Mouse (Mus musculus) large intestine, adult 2 months (tissue): ENCODE measurements around the gene 2010003K11Rik. TPM values are rescaled to one million over a fixed set of nuclear protein-coding genes. Genes with fewer than 3 reads are reported as not detected.

ENCODE experiments used
- DNase-seq: peaks from one replicate; pipeline ENCODE4 v3.0.0-alpha.2; 2012; ENCODE audit warnings: low read depth, low spot score
- WGBS: fragments of 180-500 bp; shearing (Covaris S2); methylation state at CpG from one replicate; pipeline ENCODE4 v1.1.7; 2018; 5-methylcytosine and 5-hydroxymethylcytosine counted together
- polyA plus RNA-seq: library from polyadenylated mRNA; depleted of rRNA; stranded (reverse); fragments of >200 nt; gene quantifications from 2 replicates; pipeline ENCODE4 v1.2.3, GENCODE M21; 2012; rRNA removed

The 2010003K11Rik gene
- polyA plus RNA-seq, result 55.0 and 95.2 TPM in 2 replicates

DNA sequence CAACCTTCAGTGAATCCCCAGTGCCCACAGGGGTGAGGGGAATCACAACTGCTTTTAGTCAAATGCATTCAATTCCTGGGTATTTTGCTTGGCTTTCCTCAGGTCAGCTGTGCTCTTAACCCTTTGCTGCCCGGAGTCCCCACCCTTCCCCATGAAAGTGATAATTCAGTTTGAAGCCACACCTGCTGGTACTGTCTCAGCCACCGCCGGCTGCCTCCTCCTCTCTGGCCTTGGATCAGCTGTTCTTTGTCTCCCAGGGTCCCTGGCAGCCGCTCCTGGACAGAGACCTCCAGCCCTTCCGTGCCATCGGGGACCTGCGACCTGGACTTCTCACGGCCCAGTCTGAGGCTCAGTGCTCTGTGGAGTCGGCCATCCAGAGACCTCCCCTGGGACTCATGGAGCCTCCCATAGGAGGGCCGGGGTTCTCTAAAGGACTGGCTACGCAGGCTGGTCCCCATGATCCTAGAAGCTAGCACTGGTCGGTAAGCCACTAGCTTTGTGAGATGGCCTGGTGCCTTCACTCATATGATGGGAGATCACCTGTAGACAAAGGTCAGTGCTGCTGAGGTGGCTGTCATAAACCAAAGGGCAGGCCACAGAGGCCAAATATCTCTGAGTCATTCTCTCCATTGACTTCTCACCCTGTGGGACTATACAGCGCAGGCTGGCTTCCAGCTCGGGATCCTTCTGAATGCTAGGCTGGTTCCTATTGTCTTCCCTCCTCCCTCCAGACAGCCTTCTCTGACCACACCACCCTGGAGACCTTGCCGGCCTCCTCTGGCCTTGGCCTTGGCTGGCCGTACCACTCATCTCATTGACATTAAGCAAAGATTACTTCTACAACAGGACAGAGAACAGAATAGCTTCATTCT lies at the start of gene 2010003K11Rik:
Gene 2010003K11Rik, minus strand, starts transcription at position 522 of the 872 bp plus-strand sequence.
- peak; percentile 71 for DNase-seq

DNA sequence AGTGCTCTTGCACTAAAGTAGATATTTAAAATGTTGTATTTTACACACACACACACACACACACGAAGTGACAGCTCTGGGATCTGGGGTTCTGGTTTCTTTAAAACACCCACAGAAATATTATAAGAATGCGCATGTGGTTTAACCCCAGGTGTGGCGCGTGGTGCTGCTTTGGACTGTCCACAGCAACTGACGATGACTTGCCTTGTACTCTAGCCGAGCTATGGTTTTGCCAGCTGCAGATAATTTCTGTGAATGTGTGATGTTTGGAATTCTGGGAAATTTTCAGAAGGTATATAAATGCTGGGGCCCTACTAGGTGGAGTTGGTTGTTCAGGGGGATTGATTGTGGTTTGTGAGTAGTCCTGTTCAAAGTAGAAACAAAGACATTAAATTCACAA lies 49.4 kb upstream of the 2010003K11Rik start:
- no peak for DNase-seq
- WGBS, result 79% methylated on average over 6 of the region's 6 CpGs

More for the DNA sequence above, at the start of gene 2010003K11Rik:
- 41% methylated on average over 16 of the region's 16 CpGs for WGBS

DNA sequence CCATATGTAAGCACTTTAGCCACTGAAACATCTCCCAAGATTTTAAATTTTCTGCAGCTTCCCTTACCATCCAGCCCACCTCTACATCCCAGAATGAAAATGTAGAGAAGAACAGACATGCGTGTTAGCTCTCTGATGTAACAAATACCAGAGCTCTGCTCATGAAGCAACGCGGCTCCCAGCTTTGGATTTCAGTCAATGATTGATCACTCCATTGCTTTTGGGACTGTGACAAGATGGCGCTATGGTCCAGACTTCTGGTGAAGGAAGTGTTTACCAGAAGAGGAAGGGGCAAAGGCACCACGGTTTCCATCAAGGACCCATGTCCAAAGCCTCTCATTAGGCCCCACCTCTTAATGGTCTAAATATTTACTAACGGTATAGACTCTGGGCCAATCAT lies 47.5 kb upstream of the 2010003K11Rik start:
- DNase-seq, result no peak
- WGBS, result 89% methylated on average over 6 of the region's 6 CpGs

DNA sequence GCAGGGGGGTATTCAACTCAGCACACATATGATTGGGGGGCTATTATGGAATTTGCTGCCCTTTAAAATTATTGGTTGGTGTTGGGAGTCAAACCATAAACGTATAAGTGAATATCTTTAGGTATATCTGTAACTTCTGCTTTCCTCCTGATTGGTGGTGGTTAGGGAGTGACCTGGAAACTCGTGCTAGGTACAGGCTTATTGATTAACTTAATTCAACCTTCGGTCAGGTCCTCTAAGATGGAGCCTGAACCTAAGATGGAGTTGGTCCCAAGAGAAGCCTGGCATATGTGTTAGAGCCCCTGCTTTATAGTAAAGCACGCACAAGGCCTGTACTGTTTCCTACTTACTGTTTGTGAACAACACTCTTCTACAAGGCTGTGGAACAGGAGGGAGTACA lies 46.7 kb upstream of the 2010003K11Rik start:
- 50% methylated on average over 4 of the region's 4 CpGs for WGBS
- no peak for DNase-seq

DNA sequence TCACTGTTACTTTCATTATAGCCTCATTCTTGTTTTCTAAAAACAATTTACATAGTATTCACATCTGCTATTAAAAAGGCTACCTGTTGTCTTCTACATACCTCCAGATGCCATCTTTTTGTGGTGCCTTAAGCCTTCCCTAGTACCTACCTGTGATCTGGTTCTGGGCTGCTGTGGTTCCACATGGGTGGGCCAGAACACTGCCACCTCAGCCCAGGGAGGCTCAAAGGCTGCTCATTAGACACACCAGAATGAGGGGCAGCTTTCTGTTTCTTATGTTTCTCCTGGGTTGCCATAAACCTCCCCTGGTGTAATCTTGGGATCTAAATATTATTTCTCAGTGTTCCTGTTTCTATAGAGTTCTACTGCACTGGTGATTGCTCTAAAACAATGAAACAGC lies 43.7 kb upstream of the 2010003K11Rik start:
- no peak for DNase-seq

DNA sequence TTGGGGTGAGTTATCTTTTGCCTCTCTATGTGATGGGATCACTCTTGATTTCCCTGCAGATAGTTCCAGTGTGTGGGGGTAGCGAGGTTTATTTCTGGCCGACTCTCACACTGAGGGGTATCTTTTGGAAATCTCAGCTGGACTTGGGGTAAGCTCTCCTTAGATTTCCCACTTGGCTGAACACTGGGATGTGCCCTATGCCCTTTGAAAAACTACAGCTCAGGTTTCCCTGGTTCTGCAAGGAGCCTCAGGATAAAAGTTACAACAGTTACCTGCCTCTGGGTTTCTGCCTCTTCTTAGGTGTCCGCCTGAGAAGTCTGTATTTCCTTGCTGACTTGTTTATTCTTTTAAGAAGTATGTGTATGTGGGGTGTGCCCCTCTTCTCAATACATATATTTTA lies 42.6 kb upstream of the 2010003K11Rik start:
- WGBS, result 91% methylated on average over 3 of the region's 3 CpGs
- DNase-seq, result no peak

DNA sequence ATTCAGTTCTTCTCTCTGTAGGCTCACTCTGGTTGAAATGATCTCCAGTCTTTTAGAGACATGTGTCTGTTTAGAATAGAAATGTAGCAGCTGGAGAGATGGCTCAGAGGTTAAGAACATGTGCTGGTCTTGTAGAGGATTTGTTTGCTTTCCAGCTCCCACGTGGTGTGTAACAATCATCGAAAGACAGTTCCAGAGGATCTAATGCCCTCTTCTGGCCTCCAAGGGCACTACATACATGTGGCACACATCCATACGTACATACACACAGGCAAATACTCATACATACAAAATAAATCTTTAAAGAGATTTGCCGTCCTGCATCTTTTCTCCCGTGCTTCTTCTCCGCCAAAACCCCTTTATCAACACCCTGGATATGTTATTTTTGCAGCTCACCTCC lies 41.9 kb upstream of the 2010003K11Rik start:
- 84% methylated on average over 6 of the region's 6 CpGs for WGBS
- no peak for DNase-seq

DNA sequence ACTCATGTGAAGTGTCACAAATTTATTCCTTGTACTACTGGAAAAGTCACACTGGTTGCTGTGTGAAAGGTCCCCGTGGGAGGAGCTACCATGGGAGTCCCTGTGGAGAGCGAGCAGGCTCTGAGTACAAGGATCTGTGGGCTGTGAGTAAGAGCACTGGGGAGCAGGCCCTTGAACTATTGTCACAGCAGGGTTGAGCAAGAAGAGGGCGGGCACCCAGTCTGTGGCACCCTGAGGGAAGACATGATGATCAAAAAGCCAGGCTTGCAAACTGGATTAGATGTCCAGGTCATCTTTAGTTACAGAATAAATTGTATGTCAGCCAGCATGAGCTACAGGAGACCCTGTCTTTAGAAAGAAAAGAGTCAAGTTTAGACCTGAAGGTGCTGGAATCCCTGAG lies 38.2 kb upstream of the 2010003K11Rik start:
- no peak for DNase-seq
- WGBS, result 65% methylated on average over 3 of the region's 3 CpGs

DNA sequence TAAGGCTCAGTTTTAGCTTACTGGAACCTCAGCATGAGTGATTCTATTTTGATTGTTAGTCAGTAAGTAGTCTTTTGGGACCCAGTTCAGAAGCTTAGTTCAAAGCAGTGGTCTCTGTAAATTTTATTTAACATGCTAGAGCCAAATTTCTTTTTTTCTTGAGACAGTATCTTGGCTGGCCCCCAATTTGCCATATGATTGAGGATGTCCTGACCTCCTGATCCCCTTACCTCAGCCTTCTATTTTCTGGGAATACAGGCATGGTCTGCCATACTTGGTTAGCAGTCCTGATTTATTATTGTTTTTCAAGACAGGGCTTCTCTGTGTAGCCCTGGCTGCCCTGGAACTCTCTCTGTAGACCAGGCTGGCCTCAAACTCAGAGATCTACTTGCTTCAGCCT lies 37.5 kb upstream of the 2010003K11Rik start:
- DNase-seq, result no peak

DNA sequence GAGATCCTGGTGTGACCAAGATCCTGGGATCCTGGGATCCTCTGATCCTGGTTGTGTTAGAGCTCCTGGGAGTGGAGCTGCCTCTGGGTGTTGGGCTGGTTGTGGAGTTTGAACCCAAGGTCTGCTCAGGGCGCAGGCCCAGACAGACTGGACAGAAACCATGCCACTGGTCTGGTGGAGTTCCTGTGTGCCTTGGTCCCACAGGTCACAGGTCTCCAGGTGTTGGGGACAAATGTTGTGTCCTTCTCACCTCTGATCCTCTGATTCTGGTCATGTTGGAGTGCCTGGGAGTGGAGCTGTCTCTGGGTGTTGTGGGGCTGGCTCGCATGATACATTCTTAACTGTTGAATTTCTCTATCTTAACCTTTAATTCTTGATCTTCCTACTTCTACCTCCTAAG lies 36.3 kb upstream of the 2010003K11Rik start:
- WGBS, result 85% methylated on average over 2 of the region's 2 CpGs

DNA sequence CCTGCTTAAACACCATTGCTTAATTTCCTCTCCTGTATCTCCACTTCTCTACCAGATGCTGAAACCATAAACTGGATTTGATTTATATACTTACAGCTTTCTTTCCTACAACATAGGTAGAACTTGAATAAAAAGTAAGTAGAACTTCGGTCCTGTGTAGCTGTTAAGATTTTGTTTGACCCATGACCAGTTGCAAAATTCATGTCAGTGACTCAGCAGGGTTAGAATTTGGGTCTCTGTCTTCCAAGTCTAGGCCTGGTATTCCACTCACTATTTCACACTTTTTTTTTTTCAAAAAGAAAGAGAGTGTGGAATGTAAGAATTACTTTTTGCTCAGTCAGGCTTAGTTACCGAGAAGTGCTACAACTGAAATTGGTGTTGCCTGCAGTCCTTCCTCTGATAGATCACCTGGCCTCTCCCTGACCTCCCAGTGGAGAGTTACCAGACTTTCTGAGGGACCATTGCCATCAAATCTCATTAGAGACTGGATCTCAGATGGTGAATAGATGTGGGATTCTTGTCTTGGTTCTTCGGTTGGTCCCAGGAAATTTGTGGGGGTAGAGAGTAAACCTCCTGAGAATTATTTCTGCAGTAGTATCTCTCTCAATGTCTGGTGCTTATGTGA lies 23.2 kb upstream of the 2010003K11Rik start:
- no peak for DNase-seq
- WGBS, result 82% methylated on average over 3 of the region's 3 CpGs

More for the DNA sequence above, 36.3 kb upstream of the 2010003K11Rik start:
- DNase-seq, result no peak

DNA sequence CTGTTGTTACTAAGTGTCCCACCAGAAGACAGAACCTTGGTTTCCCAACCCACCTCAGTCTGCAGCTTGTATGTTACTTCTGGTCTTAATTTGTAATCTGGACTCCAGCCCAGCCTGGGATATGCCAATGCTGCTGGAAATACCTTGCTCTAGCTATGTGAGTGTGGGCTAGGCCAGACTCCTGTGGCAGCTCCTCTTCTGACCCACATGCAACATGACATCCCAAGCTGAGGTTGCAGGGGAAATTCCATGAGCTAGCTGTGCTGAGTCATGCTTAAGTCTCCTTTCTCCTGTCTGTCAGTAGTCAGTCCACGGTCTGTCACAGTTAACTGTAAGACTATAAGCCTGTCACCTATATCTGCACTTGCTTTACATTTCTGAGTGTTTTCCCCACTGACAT lies 19.1 kb upstream of the 2010003K11Rik start:
- no peak for DNase-seq
- WGBS, result 73% methylated on average over 1 of the region's 1 CpGs

DNA sequence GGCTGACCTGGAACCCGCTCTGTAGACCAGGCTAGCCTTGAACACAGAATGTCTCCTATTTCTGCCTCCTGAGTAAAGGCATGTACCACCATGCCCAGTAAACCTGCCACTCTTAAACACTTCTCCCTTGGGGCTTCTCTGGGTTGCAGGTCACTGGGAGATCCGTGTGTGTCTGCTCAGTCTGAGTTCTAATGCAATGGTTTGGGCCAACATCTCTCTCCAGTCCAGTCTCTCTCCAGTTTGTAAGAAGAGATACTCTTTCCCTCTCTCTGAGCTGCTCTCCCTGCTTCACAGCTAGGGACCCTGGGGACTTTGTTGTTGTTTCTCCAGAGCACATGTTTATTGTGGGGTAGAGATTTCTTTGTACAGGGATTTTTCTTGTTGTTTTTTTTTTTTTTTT lies 17.9 kb upstream of the 2010003K11Rik start:
- DNase-seq, result no peak
- 77% methylated on average over 2 of the region's 2 CpGs for WGBS

DNA sequence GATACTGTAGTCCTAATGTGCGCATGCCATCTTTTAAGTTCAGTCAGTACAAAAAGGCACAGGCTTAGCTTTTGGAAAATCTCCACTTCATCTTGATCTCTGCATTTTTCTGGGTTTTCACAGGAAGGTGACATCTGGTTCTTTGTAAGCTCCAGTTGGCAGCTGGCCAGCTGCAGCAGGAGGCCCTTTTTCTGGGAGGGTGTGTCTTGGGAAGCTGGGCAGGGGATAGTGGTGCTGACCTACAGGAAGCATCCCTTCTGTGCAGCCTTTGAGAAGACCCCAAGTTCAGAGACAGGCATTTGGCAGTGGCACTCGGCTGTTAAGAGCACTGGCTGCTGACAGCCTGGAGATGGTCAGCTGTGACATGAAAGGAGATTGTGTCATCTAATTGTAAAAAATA lies 17.4 kb upstream of the 2010003K11Rik start:
- DNase-seq, result no peak
- WGBS, result 63% methylated on average over 2 of the region's 2 CpGs

DNA sequence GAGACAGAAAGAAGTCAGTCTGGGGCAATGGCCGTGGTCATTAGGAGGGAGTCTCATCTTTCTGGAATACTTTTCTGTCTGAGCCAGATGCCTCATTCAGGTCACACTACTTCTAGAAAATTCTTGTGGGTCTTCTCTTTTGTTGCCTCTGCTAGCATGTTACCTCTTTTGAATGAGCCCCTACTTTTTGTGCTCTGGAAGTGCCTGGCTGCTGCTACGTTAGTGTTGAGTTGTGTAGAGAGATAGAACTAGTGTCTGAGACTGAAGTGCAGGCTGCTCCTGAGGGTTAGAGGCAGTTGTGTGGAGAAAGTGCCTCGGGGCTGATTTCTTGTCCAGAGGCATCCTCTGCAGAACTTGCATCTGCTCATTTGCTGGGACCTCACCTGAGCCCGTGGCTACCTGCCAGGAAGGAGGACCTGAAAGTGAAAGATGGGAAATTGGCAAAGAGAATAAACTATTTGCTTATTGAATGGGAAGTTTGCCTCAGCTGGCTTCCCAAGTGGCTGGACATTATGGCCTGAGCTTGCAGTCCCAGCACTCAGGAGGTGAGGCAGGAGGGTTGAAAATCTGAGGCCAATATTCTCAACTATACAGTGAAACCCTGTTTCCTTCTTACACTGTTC lies 15.0 kb upstream of the 2010003K11Rik start:
- DNase-seq, result no peak
- WGBS, result 58% methylated on average over 4 of the region's 4 CpGs

DNA sequence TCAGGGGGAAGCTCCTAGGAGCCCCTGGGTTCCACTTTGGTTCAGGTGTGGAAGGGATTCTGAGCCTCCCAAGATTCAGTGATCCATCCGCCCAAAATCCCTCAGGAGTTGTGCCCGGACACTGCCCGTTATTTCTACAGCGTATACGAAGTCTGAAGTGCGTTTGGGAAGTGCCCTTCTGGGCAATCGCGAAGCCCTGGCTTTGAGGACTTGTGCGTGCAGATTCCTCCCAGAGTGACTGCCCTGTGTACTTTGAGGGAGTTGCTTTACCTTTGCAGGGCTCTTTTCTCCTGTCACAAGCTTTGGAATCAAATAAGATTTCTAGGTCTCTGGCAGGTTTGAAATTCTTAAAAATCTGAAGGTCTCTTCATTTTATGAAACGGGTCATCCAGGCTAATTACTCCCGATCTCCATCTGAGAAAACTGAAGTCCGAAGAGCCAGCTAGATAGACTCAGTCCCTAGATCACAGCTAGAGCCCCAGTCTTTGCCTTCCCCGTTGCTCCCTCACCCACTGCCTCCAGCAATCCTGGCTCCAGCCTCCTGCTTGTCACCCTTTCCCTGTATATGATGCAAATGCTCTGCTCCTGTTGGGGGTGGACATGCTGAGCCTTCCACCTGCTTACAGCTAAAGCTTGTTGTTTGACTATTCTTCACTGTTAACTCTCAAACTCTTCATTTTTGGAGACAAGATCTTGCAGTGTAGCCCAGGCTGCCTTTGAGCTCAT lies 12.9 kb upstream of the 2010003K11Rik start:
- no peak for DNase-seq
- WGBS, result 9% methylated on average over 13 of the region's 13 CpGs

DNA sequence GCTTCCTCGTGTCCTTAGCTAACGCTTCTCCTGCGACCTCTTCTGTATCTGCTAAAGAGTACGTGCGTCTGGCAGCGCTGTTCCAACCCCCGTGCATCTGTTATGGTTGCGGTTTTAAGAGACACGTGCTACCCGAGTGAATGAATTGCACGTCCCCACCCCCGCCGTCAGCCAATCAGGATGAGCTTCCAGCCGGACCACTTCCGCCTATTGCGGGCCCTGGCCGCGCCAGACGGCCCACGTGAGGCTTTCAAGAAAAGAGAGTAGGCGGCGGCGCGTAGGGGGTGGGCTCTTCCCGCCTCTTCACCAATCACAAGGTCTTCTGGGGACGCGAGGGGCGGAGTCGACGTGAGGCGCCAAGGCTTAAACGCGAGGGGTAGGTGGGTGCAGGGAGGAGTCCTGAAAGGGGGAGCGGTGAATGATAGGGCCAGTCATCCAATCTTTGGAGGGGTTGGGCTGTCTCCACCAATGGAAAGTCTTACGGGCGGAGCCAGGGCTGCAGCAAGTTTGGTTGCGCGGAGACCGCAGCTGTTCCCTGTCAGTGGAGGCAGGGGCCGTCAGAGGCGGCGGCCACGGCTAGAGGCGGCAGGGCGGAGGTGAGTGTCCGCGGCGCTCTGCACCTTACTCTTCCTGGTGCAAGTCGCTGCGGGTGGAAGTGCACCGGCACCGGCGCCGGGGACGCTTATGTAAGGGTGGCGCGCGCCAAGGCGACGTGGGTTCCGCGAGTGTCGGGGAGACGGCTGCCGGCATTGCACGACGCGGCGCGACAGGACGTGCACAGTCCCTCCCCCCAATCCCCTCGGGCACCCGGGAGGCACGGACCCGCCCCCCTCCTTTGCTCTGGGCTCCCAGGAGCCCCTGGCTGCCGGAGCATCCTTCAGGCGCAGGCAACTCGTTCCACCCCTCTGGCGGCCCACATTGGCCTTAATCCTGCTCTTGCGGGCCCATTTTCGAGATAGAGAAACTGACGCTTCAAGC lies 11.9 kb upstream of the 2010003K11Rik start, which contains the start of gene Pcx:
Gene Pcx, plus strand, starts transcription at position 487 of the 978 bp plus-strand sequence.
- under 1% methylated on average over 82 of the region's 82 CpGs for WGBS
- peak; percentile 98 for DNase-seq

DNA sequence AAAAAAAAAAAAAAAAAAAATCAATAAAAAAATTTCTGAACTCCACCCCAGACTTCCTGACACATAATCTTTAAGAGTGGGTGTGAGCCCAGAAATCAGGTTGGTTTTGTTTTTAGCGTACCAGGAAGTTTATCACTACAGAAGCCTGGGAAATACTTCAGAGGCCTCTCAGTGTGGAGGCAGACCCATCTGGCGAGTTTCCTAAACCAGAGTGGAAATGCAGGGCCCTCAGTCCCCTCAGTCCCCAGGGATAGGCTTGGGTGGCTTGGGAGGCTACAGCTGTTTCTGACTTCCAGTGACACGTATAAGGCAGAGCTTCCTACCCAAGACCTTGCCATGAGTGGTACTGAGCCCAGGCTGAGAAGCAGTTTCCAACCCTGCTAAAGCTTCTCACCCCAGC lies 9.4 kb upstream of the 2010003K11Rik start:
- no peak for DNase-seq
- WGBS, result 31% methylated on average over 3 of the region's 3 CpGs

DNA sequence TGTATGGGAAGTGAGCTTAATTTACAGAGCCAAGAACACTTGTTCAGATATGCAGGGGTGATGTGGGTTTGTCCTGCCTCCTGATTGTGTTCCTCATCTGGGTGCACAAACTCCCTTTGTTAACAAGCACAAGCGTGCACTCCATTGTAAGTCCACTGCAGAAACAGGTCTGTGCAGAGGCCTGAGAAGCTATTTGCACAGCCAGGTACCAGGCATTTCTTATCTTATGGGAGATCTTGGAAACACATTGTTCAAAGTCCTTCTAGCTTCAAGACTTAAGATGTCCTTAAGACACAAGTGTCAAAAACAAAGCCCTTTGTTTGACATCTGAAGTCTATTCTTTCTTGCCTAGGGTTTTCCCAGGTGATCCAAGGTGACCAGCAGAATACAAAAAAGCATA lies 6.4 kb upstream of the 2010003K11Rik start:
- DNase-seq, result no peak
- WGBS, result 70% methylated on average over 1 of the region's 1 CpGs
